In the genomic region with DNA sequence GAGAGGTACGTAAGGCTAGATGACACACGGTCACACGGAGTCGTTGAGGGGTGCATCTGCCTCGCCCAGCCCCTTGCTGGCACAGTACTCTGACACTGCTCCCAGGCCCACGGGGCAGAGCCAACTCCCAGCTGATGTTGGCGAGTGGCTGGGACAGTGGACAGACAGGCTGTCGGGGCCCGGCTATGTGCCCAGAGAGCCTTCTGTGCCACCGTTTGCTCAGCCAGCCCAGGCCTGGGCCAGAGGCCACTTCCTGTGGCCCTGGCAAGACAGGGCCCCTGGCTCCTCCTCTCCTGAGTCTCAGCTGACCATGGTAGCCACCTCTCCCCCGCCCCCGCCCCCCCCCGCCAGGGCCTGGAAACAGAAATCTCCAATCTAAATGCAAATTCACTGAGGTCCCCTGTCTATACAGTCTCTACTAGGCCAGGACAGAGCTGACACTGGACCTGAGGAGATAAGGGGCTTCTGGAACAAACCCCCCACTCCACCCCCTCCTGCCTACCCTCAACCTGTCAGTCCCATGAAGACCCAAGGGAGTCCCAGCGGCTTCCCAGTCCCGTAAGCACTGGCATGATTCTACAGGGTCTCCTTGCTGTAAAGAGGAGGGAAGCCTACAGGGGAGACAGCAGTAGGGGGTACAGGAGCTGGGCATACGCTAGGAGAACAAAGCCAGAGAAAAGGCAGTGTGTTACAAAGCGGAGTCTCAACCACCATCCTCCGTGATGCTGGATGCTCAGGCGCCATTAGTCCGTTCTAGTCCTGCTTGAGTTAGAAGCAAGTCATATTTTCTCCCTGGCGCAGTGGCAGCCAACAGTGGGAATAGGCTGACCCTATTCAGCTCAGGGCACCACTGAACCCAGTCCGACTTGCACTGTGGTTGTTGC, we compare ENCODE assay signal across 12 mouse cellular contexts. TPM values are rescaled to one million over a fixed set of nuclear protein-coding genes. Genes with fewer than 3 reads are reported as not detected.
A peak's percentile ranks its signal among the peaks of the same experiment; 100 is the strongest.
DNase-seq lines count a peak whose midpoint lies in the region; ATAC-seq and TF ChIP-seq lines count a peak whose summit lies in the region.
"Had no signal": no experiment of that assay in that cellular context is flagged by ENCODE, and none has a peak within 500 bp of the region (broad histone marks: within the 10 kb centered on the region; RNA-seq: fewer than 3 reads in every experiment).

No protein-coding gene starts in this region.

- DNase-seq in left cerebral cortex, postnatal 4 days: peak; percentile 96
- DNase-seq in left cerebral cortex, adult 18-20 months (ENCODE audit: low spot score in 2 of 2): no peak
- DNase-seq in cerebellum, adult 2 months: peak; percentile 79 to 89
- no peak for DNase-seq in kidney, postnatal 10 days
- DNase-seq in left cerebral cortex, postnatal 14 days (ENCODE audit: low spot score in 2 of 2): no peak
- DNase-seq: retina, postnatal 1 day had no signal

- no peak for TF ChIP-seq CTCF in cerebellum, adult 2 months (IDR thresholded peaks at IDR 0.05; ENCODE audit: borderline replicate concordance, insufficient read depth, low read depth, low read length)

- H3K36me3 ChIP-seq in hindbrain, embryonic 12.5 days: no peaks in the 10 kb centered on the region
- H3K36me3 ChIP-seq in neural tube, embryonic 15.5 days: no peaks in the 10 kb centered on the region
- H3K36me3 ChIP-seq: heart, embryonic 12.5 days; limb, embryonic 15.5 days had no signal

- 30% methylated on average over 22 of the region's 22 CpGs for WGBS in cerebellum, adult 2 months
- WGBS in hindbrain, embryonic 12.5 days: 62% methylated on average over 21 of the region's 22 CpGs
- WGBS in neural tube, embryonic 15.5 days: 50% methylated on average over 22 of the region's 22 CpGs

- no peak overlapping the region for H3K27ac ChIP-seq in cerebellum, adult 2 months (ENCODE audit: insufficient read depth, low read length)
- H3K27ac ChIP-seq in hindbrain, embryonic 12.5 days: peak overlapping the region; percentile 79
- H3K27ac ChIP-seq in neural tube, embryonic 15.5 days (replicated peaks): no peak overlapping the region
- H3K27ac ChIP-seq: kidney, postnatal 0 days; limb, embryonic 15.5 days had no signal

- no peaks in the 10 kb centered on the region for H3K9me3 ChIP-seq in hindbrain, embryonic 12.5 days (replicated peaks)
- H3K9me3 ChIP-seq in neural tube, embryonic 15.5 days (replicated peaks): no peaks in the 10 kb centered on the region
- H3K9me3 ChIP-seq: heart, embryonic 12.5 days; limb, embryonic 15.5 days had no signal

- H3K9ac ChIP-seq in hindbrain, embryonic 12.5 days: peak overlapping the region; percentile 35
- no peak overlapping the region for H3K9ac ChIP-seq in neural tube, embryonic 15.5 days (replicated peaks)
- H3K9ac ChIP-seq: heart, embryonic 12.5 days; limb, embryonic 15.5 days had no signal

- intact Hi-C loops in left cerebral cortex, postnatal 4 days (cut with DNase I): no loop called here
- intact Hi-C loops in left cerebral cortex, postnatal 14 days (cut with DNase I): no loop called here

- ATAC-seq in hindbrain, embryonic 12.5 days (ENCODE audit: low FRiP score): peak; percentile 76
- ATAC-seq in neural tube, embryonic 15.5 days (ENCODE audit: low FRiP score): 0 out of 2 replicates have a peak, but pooled peaks have one; percentile 29

- no peak overlapping the region for H3K4me3 ChIP-seq in cerebellum, adult 2 months (replicated peaks; ENCODE audit: insufficient read depth, low read depth, low read length)
- no peak overlapping the region for H3K4me3 ChIP-seq in hindbrain, embryonic 12.5 days
- H3K4me3 ChIP-seq in neural tube, embryonic 15.5 days (replicated peaks): no peak overlapping the region
- H3K4me3 ChIP-seq: heart, embryonic 12.5 days; limb, embryonic 15.5 days had no signal

- no peak overlapping the region for H3K4me2 ChIP-seq in hindbrain, embryonic 12.5 days (replicated peaks)
- H3K4me2 ChIP-seq in neural tube, embryonic 15.5 days: no peak overlapping the region
- H3K4me2 ChIP-seq: heart, embryonic 12.5 days; limb, embryonic 15.5 days had no signal

- TF ChIP-seq POLR2A in cerebellum, adult 2 months (IDR thresholded peaks at IDR 0.05; ENCODE audit: borderline replicate concordance, insufficient read depth, low read length): no peak

- peaks cover 21% of the 10 kb centered on the region for H3K4me1 ChIP-seq in cerebellum, adult 2 months (ENCODE audit: control insufficient read depth, insufficient read depth, low read length)
- H3K4me1 ChIP-seq in hindbrain, embryonic 12.5 days: peaks cover 37% of the 10 kb centered on the region
- H3K4me1 ChIP-seq in neural tube, embryonic 15.5 days: peaks cover 12% of the 10 kb centered on the region; the same call in 1 of the 2 replicates
- H3K4me1 ChIP-seq: heart, embryonic 12.5 days; limb, embryonic 15.5 days had no signal

- H3K27me3 ChIP-seq in cerebellum, adult 2 months (ENCODE audit: control insufficient read depth, insufficient read depth, low read length): no peaks in the 10 kb centered on the region
- H3K27me3 ChIP-seq in hindbrain, embryonic 12.5 days: peaks cover 29% of the 10 kb centered on the region
- H3K27me3 ChIP-seq in neural tube, embryonic 15.5 days (replicated peaks): 0 out of 2 replicates have a peak, but pooled peaks cover 7% of the 10 kb centered on the region

RNA-seq across cellular contexts. Expression of a gene that starts 24.7 kb away (rescaled TPM):
- 10 to 100 TPM; 20.0 to 25.2 TPM for total RNA-seq in left cerebral cortex, postnatal 4 days (2021)
- total RNA-seq in left cerebral cortex, adult 18-20 months (2021): 10 to 100 TPM; 20.5 to 20.7 TPM
- 14.8 and 15.4 TPM in 2 replicates for polyA plus RNA-seq in cerebellum, adult 2 months (2012; rRNA removed)
- polyA plus RNA-seq in hindbrain, embryonic 12.5 days (2016; fragmentation: Nextera tagmentation; extraction: Ambion mirVana): 26.8 and 28.3 TPM in 2 replicates
- 7.5 and 9.2 TPM in 2 replicates for polyA plus RNA-seq in neural tube, embryonic 15.5 days (2015; fragmentation: Nextera tagmentation; extraction: Ambion mirVana)
- 1 to 10 TPM; 9.0 to 9.1 TPM for total RNA-seq in left cerebral cortex, postnatal 14 days (2021)
- total RNA-seq: megakaryocyte-erythroid progenitor cell, adult 5-6 weeks had no signal
- polyA plus RNA-seq: kidney, postnatal 0 days; limb, embryonic 15.5 days had no signal

RNA-seq across cellular contexts. Expression of a gene that starts 48.7 kb away (rescaled TPM):
- 10 to 100 TPM; 17.7 to 18.8 TPM for total RNA-seq in left cerebral cortex, postnatal 4 days (2021)
- 100 to 1,000 TPM; 103 to 106 TPM for total RNA-seq in left cerebral cortex, adult 18-20 months (2021)
- 138 TPM in 2 replicates for polyA plus RNA-seq in cerebellum, adult 2 months (2012; rRNA removed)
- 13.8 and 15.3 TPM in 2 replicates for polyA plus RNA-seq in hindbrain, embryonic 12.5 days (2016; fragmentation: Nextera tagmentation; extraction: Ambion mirVana)
- polyA plus RNA-seq in neural tube, embryonic 15.5 days (2015; fragmentation: Nextera tagmentation; extraction: Ambion mirVana): 25.8 and 27.7 TPM in 2 replicates
- 10 to 100 TPM; 58.4 to 62.4 TPM for total RNA-seq in left cerebral cortex, postnatal 14 days (2021)

Comparison
In these comparisons a context has a peak if more than half of its experiments do, and no peak if none do; other contexts are left out.
1. DNase-seq: peak in left cerebral cortex, postnatal 4 days (single experiment) and cerebellum, adult 2 months (2 of 2); none in left cerebral cortex, adult 18-20 months (0 of 2), kidney, postnatal 10 days (single experiment) and left cerebral cortex, postnatal 14 days (0 of 2).